Mouse (Mus musculus): ENCODE data around the gene Rab11fip3. TPM values are rescaled to one million over a fixed set of nuclear protein-coding genes. Genes with fewer than 3 reads are reported as not detected.

The Rab11fip3 gene
- polyA plus RNA-seq, 1 experiment from 2014 or later, result 42.8 TPM

DNA sequence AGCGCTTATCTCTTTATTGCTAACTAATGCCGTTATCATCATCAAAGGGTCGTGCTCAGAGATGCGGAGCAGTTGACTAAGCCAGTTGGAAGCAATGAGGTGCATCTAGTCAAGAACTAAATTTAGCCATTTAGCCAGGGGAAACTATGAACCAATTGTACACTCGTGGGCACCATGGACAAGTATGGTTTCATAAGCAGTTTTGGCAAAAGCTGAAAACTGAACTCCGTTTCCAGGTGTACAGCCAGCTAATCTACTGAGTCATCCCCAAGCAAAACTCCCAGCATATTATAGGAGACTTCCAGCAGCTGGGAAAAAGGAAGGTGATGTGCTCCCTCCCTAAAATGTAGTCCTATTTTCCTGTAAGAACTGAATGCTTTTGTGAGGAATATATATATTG is 781 bp upstream of the Rab11fip3 start:
- peak overlapping the region; percentile 100 for H3K4me2 ChIP-seq (replicated peaks)
- no peak overlapping the region for H3K9ac ChIP-seq

DNA sequence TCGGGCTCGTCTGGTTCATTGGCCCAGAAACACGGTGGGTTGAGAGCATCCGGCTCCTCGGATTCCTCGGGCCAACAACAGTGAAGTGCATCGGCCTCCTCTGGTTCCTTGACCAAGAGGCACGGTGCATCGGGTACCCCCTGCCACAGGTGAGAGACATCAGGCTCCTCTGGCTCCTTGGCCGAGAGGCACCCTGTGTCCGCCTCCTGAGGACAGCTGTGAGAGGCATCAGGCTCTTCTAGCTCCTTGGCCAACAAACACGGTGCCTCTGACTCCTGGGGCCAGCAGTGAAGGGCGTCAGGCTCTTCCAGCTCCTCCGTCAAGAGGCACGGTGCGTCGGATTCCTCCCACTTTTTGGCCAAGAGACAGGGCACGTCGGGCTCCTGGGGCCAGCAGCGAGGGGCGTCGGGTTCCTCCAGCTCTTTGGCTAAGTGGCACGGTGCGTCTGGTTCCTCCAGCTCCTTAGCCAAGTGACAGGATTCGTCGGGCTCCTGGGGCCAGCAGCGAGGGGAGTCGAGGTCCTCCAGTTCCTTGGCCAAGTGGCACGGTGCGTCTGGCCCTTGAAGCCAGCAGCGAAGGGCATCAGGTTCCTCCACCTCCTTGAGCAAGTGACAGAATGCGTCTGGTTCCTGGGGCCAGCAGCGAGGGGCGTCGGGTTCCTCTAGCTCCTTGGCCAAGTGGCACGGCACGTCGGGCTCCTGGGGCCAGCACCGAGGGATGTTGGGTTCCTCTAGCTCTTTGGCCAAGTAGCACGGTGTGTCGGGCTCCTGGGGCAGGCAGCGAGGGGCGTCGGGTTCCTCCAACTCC is 1.1 kb downstream of the Rab11fip3 start:
- Histone ChIP-seq H3K27me3 (peaks cover 13% of the 10 kb centered on the region; the same call in 1 of the 2 replicates), H3K9ac (peak overlapping the region; percentile 85), H3K27ac (peak overlapping the region; percentile 94; the same call in 1 of the 2 replicates), H3K36me3 (peaks cover 15% of the 10 kb centered on the region), H3K4me3 (peak overlapping the region; percentile 74), H3K4me1 (peaks cover 53% of the 10 kb centered on the region), H3K9me3 (replicated peaks) (no peaks in the 10 kb centered on the region), H3K4me2 (replicated peaks) (peak overlapping the region; percentile 100)
- no peak for ATAC-seq (ENCODE audit: low FRiP score)
- 2% methylated on average over 44 of the region's 44 CpGs for WGBS

More for the DNA sequence above, 781 bp upstream of the Rab11fip3 start:
- no peak for ATAC-seq (ENCODE audit: low FRiP score)
- peaks cover 36% of the 10 kb centered on the region for H3K4me1 ChIP-seq
- H3K9me3 ChIP-seq (replicated peaks), result no peaks in the 10 kb centered on the region
- peak overlapping the region; percentile 74 for H3K4me3 ChIP-seq
- peaks cover 14% of the 10 kb centered on the region; the same call in 1 of the 2 replicates for H3K27me3 ChIP-seq
- 42% methylated on average over 6 of the region's 6 CpGs for WGBS
- peaks cover 3% of the 10 kb centered on the region; the same call in 1 of the 2 replicates for H3K36me3 ChIP-seq
- H3K27ac ChIP-seq, result no peak overlapping the region

DNA sequence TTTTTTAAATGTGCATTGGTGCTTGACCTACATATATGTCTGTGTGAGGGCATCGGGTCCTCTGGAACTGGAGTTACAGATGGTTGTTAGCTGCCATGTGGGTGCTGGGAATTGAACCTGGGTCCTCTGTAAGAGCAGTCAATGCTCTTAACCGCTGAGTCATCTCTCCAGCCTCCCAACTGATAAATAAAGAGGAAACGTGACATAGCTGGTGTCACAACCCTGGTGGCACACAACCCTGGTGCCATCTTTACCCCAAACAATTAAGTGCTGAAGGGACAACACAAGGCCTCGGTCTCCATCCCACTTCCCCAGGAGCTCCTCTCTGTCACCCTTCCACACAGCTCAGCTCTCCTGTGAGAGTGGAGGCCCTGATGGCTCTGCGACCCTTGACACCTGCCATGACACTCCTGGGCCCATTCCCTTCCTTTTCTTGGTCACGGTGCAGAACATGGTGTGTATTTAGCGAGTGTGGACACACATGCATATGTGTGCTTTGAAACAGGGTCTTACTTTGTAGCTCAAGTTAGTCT is 2.8 kb downstream of the Rab11fip3 start:
- ATAC-seq (ENCODE audit: low FRiP score), result no peak
- Histone ChIP-seq H3K27me3 (peaks cover 10% of the 10 kb centered on the region; the same call in 1 of the 2 replicates), H3K4me3 (peak overlapping the region; percentile 74), H3K27ac (no peak overlapping the region), H3K9ac (peak overlapping the region; percentile 85; the same call in 1 of the 2 replicates), H3K4me2 (replicated peaks) (peak overlapping the region; percentile 100), H3K9me3 (replicated peaks) (no peaks in the 10 kb centered on the region), H3K4me1 (peaks cover 60% of the 10 kb centered on the region), H3K36me3 (peaks cover 21% of the 10 kb centered on the region)
- WGBS, result 90% methylated on average over 7 of the region's 7 CpGs

DNA sequence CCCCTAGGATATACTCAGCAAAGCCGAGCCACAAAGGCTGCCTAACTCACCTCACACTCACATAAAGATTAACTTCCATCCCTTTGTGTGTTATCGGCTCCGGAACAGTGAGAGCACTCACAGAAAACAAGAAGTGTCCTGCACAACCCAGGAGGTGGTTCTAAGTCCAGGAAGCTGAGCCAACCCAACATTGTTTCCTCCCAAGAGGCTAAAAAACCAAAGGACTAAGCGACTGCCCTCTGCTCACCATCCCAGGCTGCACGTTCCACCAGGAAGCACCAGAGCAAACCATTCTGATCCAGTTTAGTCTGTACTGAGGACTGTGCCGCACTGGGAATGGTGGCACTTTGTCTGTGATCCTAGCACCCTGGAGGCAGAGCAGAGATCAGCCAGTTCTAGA is 4.4 kb downstream of the Rab11fip3 start:
- H3K27me3 ChIP-seq, result no peaks in the 10 kb centered on the region
- peaks cover 57% of the 10 kb centered on the region for H3K4me1 ChIP-seq
- no peak overlapping the region for H3K27ac ChIP-seq
- peaks cover 27% of the 10 kb centered on the region for H3K36me3 ChIP-seq
- ATAC-seq (ENCODE audit: low FRiP score), result no peak
- H3K9me3 ChIP-seq (replicated peaks), result no peaks in the 10 kb centered on the region
- H3K4me3 ChIP-seq, result peak overlapping the region; percentile 17; the same call in 1 of the 2 replicates
- peak overlapping the region; percentile 43 for H3K9ac ChIP-seq
- peak overlapping the region; percentile 36 for H3K4me2 ChIP-seq (replicated peaks)
- 66% methylated on average over 6 of the region's 6 CpGs for WGBS

DNA sequence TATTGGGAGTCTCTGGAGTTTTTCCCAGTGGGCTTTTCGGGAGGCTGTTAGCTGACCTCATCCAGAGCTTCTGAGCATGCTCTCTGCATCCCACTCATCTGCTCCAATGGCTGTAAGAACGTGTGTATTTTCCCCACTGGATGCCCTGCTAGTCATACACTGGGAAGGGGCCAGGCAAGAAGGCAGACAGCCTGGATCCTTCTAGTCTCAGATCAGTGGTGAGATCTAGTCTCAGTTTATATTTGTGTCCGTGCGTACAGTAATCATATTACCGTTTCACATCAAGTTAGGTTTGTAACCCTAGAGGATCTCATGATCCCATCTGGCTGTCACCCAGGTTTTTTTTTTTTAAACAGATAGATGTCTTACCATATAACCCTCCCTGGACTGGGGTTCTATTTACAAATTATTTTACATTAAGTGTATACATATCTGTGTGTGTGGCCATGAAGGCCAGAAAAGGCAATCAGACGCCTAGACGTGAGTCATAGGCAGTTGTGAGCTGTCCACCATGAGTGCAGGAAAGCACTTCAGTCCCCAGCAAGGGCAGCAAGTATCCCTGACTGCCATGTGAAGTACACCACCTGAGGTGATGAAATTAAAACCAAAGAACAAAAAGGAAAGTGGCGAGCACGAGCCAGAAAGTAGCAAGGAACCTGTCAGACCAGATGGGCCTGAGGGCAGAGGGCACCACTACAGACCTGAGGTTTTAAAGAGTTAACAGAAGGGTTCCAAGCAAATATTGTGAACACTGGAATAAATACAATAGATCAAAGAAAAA is 11.4 kb downstream of the Rab11fip3 start:
- no peaks in the 10 kb centered on the region for H3K27me3 ChIP-seq
- no peak overlapping the region for H3K4me2 ChIP-seq (replicated peaks)
- H3K9ac ChIP-seq, result no peak overlapping the region
- H3K36me3 ChIP-seq, result peaks cover 44% of the 10 kb centered on the region
- H3K4me3 ChIP-seq, result no peak overlapping the region
- H3K4me1 ChIP-seq, result peaks cover 13% of the 10 kb centered on the region
- H3K9me3 ChIP-seq (replicated peaks), result no peaks in the 10 kb centered on the region
- 81% methylated on average over 9 of the region's 9 CpGs for WGBS
- no peak overlapping the region for H3K27ac ChIP-seq
- no peak for ATAC-seq (ENCODE audit: low FRiP score)

DNA sequence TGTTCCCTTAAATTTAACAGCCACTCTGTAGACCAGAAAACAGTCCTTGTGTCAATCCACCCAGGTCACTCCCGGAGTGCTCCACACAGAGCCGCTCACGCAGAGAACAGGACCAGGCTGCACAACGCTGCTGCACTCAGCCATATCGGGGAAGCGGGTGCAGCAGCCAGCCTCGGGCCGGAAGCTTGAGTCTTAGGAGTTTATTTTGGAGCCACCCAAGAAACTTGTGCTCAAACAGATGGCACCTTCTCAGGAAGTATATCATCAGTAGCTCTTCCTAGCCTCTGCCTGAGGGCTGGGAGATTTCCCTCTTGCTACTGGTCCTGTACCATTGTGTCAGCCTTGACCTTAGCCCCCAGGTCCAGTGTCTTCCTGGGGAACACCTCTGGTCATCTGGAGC is 12.1 kb downstream of the Rab11fip3 start:
- no peak for ATAC-seq (ENCODE audit: low FRiP score)
- Histone ChIP-seq H3K9ac (no peak overlapping the region), H3K27ac (no peak overlapping the region), H3K4me3 (no peak overlapping the region), H3K4me1 (peaks cover 12% of the 10 kb centered on the region), H3K36me3 (peaks cover 44% of the 10 kb centered on the region), H3K4me2 (replicated peaks) (no peak overlapping the region), H3K9me3 (replicated peaks) (no peaks in the 10 kb centered on the region), H3K27me3 (no peaks in the 10 kb centered on the region)
- 93% methylated on average over 8 of the region's 8 CpGs for WGBS

DNA sequence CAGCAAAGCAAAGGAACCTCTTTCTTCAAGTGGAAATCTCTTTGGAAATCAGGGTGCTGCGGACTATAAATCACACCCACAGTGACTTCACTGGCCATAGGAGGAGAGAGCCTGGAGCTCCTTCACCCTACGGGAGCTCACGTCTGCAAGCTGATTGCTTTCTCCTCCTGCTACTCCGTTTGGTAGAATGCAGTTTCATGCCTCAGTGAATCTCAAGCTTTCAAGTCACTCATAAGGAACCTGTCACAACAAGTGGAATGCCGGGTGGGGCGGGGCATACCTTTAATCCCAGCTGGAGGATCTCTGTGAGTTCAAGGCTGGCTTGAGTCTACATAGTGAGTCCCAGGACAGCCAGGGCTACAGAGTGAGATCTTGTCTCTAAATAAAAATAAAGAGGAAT is 14.2 kb downstream of the Rab11fip3 start:
- ATAC-seq (ENCODE audit: low FRiP score), result no peak
- H3K27ac ChIP-seq, result no peak overlapping the region
- WGBS, result 54% methylated on average over 6 of the region's 6 CpGs
- peaks cover 35% of the 10 kb centered on the region for H3K36me3 ChIP-seq
- H3K27me3 ChIP-seq, result no peaks in the 10 kb centered on the region
- H3K4me3 ChIP-seq, result no peak overlapping the region
- H3K9ac ChIP-seq, result no peak overlapping the region
- H3K4me1 ChIP-seq, result peaks cover 5% of the 10 kb centered on the region; the same call in 1 of the 2 replicates
- H3K9me3 ChIP-seq (replicated peaks), result no peaks in the 10 kb centered on the region
- H3K4me2 ChIP-seq (replicated peaks), result no peak overlapping the region

DNA sequence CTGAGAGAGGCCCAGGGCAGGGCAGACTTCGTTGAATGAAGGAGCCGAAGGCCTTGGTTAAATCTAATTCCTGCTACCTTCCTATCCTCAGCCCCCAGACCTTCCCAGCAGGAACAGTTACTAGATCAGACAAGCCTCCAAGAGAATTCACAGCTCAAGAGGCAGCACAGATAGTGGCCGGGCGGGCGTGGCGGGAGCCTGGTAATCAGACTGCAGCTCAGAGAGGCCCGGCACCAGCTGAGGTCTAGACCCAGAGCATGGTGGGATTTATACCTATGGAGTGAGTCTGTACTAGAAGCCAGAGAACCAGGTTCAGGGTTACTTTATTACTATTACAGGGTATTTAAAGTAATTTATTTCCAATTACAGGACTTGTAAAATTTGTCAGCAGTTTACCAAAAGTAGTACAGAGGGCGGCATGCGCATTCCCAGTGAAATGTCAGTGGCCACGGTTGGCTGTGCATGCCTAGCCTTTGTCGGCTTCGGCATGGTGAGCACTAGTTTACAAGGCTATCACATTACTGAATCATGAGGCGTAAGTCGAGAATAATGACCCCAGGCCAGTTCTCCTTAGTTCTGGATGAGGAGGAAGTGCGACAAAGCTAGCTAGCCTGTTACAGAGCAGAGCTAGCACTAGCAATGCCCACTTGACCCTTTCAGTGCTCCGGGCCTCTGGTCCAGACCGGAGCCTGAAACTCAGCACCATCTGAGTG is 15.1 kb downstream of the Rab11fip3 start:
- no peak for ATAC-seq (ENCODE audit: low FRiP score)
- H3K27me3 ChIP-seq, result no peaks in the 10 kb centered on the region
- 72% methylated on average over 17 of the region's 17 CpGs for WGBS
- no peak overlapping the region for H3K27ac ChIP-seq
- no peak overlapping the region for H3K4me3 ChIP-seq
- H3K9me3 ChIP-seq (replicated peaks), result no peaks in the 10 kb centered on the region
- peaks cover 5% of the 10 kb centered on the region; the same call in 1 of the 2 replicates for H3K4me1 ChIP-seq
- H3K36me3 ChIP-seq, result peaks cover 27% of the 10 kb centered on the region
- no peak overlapping the region for H3K9ac ChIP-seq
- no peak overlapping the region for H3K4me2 ChIP-seq (replicated peaks)

DNA sequence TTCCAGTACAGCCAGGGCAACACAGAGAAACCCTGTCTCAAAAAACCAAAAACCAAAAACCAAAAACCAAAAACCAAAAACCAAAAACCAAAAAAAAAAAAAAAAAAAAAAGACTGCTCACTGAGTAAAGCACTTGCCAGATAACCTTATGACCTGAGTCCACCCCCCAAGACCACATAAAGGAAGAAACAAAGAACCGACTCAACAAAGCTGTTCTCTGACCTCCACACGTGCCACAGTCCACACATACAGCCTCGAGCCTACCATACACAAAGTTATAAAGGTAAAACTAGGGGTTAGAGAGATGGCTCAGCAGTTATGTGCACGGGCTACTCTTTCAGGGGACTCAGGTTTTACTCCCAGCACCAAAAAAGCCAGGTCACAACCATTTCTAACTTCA is 16.6 kb downstream of the Rab11fip3 start:
- H3K9ac ChIP-seq, result no peak overlapping the region
- H3K4me2 ChIP-seq (replicated peaks), result no peak overlapping the region
- 83% methylated on average over 4 of the region's 4 CpGs for WGBS
- peaks cover 16% of the 10 kb centered on the region; the same call in 1 of the 2 replicates for H3K36me3 ChIP-seq
- H3K9me3 ChIP-seq (replicated peaks), result no peaks in the 10 kb centered on the region
- no peak overlapping the region for H3K27ac ChIP-seq
- no peaks in the 10 kb centered on the region for H3K27me3 ChIP-seq
- ATAC-seq (ENCODE audit: low FRiP score), result no peak
- H3K4me1 ChIP-seq, result peaks cover 5% of the 10 kb centered on the region; the same call in 1 of the 2 replicates
- H3K4me3 ChIP-seq, result no peak overlapping the region

DNA sequence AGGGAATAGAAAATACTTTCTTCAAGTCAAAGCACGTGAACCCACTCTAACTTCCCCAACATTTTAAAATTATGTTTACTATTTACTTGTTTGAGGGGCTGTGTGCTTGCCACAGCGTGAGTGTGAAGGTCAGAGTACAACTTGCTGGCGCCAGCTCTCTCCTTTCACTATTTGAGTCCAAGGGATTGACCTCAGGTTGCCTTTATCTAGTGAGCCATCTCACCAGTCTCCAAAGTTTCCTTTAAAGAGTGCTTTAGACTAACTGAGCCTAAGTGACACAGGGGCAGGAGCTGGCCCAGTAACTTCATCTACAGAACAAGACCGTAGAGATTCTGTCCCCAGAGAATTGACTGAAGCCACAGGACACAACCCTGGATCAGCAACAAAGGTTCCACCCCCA is 17.3 kb downstream of the Rab11fip3 start:
- H3K4me2 ChIP-seq (replicated peaks), result no peak overlapping the region
- no peaks in the 10 kb centered on the region for H3K9me3 ChIP-seq (replicated peaks)
- H3K4me3 ChIP-seq, result no peak overlapping the region
- no peaks in the 10 kb centered on the region for H3K27me3 ChIP-seq
- peaks cover 8% of the 10 kb centered on the region; the same call in 1 of the 2 replicates for H3K4me1 ChIP-seq
- no peak for ATAC-seq (ENCODE audit: low FRiP score)
- no peak overlapping the region for H3K27ac ChIP-seq
- peaks cover 10% of the 10 kb centered on the region; the same call in 1 of the 2 replicates for H3K36me3 ChIP-seq
- H3K9ac ChIP-seq, result no peak overlapping the region
- 92% methylated on average over 4 of the region's 4 CpGs for WGBS

DNA sequence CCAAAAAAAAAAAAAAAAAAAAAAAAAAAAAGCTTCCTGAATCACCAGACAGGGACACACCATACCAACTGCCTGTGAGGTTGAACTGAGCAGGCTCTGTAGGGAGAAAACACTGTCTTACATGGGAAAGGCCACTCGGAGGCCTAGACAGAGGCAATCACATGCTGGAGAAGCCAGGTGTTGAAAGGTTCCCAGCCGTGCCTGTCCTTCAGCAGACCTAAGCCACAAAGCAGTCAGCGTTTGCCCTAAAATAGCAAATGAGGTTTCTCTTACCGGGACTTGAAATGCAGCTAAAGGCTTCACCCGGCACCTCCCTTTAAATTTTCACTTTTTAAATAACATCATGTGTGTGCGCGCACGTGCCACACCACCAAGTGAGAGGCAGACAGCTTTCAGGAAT is 21.2 kb downstream of the Rab11fip3 start:
- H3K27ac ChIP-seq, result no peak overlapping the region
- WGBS, result 79% methylated on average over 8 of the region's 8 CpGs
- H3K4me3 ChIP-seq, result no peak overlapping the region
- no peaks in the 10 kb centered on the region for H3K27me3 ChIP-seq
- peaks cover 30% of the 10 kb centered on the region for H3K4me1 ChIP-seq
- H3K9ac ChIP-seq, result no peak overlapping the region
- no peak for ATAC-seq (ENCODE audit: low FRiP score)
- H3K4me2 ChIP-seq (replicated peaks), result no peak overlapping the region
- no peaks in the 10 kb centered on the region for H3K36me3 ChIP-seq
- H3K9me3 ChIP-seq (replicated peaks), result no peaks in the 10 kb centered on the region
